Mouse (Mus musculus) kidney, adult 2 months (tissue): ENCODE data around the gene Mrpl38.

ENCODE experiments used
- CTCF ChIP-seq: fragments of 200-500 bp; conservative IDR thresholded peaks from 2 replicates; pipeline ENCODE4 v1.5.1; 2011; ENCODE audit warnings: low read depth, mild to moderate bottlenecking, control low read depth, low read length, moderate library complexity, mixed read lengths; ENCODE audit not compliant: insufficient read depth, insufficient read length
- POLR2A ChIP-seq: fragments of 200-500 bp; IDR thresholded peaks from one replicate; pipeline ENCODE4 v1.6.1; 2011; ENCODE audit warnings: low read depth, low read length, control low read depth

- no peak for TF ChIP-seq POLR2A
- TF ChIP-seq CTCF, result no peak
Measured at GRCm38 (mm10) chr11:116088741-116089394, 49.8 kb downstream of the Mrpl38 start.
